In the genomic region with DNA sequence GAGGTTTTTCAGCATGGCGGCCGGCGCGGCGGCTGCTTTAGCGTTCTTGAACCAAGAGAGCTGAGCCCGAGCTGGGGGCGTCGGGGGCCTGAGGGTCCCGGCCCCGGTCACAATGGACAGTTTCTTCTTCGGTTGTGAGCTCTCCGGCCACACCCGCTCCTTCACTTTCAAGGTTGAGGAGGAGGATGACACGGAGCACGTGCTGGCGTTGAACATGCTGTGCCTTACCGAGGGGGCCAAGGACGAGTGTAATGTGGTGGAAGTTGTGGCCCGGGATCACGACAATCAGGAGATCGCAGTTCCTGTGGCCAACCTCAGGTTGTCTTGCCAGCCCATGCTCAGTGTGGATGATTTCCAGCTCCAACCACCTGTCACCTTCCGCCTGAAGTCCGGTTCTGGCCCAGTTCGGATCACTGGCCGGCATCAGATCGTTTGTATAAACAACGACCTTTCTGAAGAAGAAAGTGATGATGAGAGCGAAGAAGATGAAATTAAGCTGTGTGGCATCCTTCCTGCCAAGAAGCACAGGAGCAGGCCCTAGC, we compare ENCODE assay signal across 8 mouse cellular contexts.
DNase-seq lines count a peak whose midpoint lies in the region.

No protein-coding gene starts in this region.

- DNase-seq in ES-CJ7 (ENCODE audit: low read depth, low spot score) = peak; percentile 55
- peak; percentile 43 for DNase-seq in ZHBTc4 (ENCODE audit: low read depth, low spot score)
- peak; percentile 57 for DNase-seq in cerebellum, adult 11-12 months
- DNase-seq in cerebellum, adult 8-10 months = peak; percentile 33
- DNase-seq in cerebellum, postnatal 10 days = peak; percentile 22 to 33
- peak; percentile 40 to 52 for DNase-seq in cerebellum, postnatal 36 days
- peak; percentile 83 for DNase-seq in heart, adult 11 months
- peak; percentile 10 for DNase-seq in yolk sac, embryonic 10.5 days (ENCODE audit: low spot score)

Comparison
In these comparisons a context has a peak if more than half of its experiments do, and no peak if none do; other contexts are left out.
1. Peak in every context shown above with its lines: DNase-seq.
2. DNase-seq: peak in every context shown above with its lines; median percentile 83 in heart, adult 11 months; 57 in cerebellum, adult 11-12 months; 55 in ES-CJ7; 46 in cerebellum, postnatal 36 days; 43 in ZHBTc4; 33 in cerebellum, adult 8-10 months; 28 in cerebellum, postnatal 10 days; 10 in yolk sac, embryonic 10.5 days.